Mouse (Mus musculus): ENCODE data around the gene Tnfrsf13c.

The Tnfrsf13c gene

DNA sequence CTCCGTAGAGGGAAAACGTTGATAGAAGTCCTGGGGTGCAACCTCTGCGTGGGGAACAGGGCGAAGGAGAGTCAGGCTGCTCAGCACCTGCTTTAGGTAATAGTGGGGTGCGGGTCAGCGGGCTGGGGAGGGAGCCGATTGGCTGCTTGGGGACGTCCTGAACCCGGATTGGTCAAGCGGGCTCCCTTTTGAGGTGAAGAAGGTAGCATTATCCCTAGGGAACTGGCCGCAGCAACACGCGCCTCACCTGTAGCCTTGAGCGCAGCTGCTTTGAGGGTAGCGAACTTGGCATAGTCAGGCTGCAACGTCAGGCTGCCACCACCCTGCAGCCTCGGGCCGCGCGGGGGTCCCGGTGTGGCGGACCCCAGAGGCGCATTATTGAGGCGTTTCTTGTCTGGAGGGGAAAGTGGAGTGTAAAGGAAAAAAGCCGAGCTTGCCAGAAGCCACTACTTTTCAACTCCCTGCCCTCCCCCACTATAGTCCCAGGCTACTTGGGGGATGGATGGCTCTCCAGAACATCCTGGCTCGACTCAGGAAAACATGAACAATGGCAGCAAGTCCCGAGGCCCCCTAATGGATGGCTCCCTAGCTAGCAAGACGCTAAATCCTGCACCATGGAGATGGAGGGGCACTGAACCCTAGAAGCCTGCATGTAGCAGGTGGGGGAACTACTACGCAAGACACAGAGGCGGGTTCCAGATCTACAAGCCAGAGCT lies 16.5 kb downstream of the Tnfrsf13c start:
- no peak for DNase-seq (ENCODE audit: low spot score in 2 of 2)

- no peak for DNase-seq (ENCODE audit: low spot score in 2 of 2)
These were observed 17.1 kb downstream of the Tnfrsf13c start for GRCm38 (mm10) chr15:82207105-82207459.

- peak; percentile 36 to 63 for DNase-seq (ENCODE audit: low spot score in 2 of 2)
These were observed 17.6 kb downstream of the Tnfrsf13c start for GRCm38 (mm10) chr15:82206365-82207104.

- no peak for DNase-seq (ENCODE audit: low spot score in 2 of 2)
These were observed 19.3 kb downstream of the Tnfrsf13c start for GRCm38 (mm10) chr15:82204680-82205371.

GRCm38 (mm10) chr15:82203611-82204351 lies 20.4 kb downstream of the Tnfrsf13c start:
- no peak for DNase-seq (ENCODE audit: low spot score in 2 of 2)

DNA sequence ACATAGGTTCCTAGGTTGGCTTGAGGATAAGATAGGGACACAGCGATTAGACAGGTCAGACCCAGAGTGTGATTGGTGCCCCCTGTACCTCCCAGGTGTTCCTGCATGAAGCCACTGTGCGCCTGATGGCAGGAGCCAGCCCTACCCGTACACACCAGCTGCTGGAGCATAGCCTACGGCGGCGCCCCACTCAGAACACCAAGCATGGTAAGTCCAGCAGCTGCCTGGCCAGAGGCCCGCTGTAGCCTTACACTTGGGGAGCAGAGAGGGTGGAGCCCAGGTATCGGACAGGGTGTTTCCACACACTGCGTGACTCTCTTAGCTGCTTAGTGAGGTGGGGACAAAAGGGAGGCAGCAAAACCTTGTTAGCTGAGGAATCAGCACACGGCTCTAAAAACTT lies 21.1 kb downstream of the Tnfrsf13c start:
- no peak for DNase-seq (ENCODE audit: low spot score in 2 of 2)

- no peak for DNase-seq (ENCODE audit: low spot score in 2 of 2)
These were observed 22.1 kb downstream of the Tnfrsf13c start for GRCm38 (mm10) chr15:82202086-82202485.

DNA sequence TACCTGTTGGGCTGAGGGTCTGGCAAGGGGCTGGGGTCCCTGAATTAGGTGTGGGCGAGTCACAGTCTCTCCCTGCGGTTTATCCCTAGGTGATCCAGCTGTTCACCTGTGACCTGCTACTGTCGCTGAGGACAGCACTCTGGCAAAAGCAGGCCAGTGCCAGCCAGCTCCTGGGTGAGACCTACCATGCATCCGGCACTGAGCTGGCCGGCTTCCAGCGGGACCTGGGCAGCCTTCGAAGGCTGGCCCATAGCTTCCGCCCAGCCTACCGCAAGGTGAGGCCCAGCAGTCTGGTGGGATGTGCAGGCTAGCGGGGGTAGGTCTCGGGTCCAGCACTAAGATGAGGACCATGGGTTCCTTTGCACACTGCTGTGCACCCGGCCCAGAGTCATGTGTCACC lies 24.6 kb downstream of the Tnfrsf13c start:
- no peak for DNase-seq (ENCODE audit: low spot score in 2 of 2)

- no peak for DNase-seq (ENCODE audit: low spot score in 2 of 2)
These were observed 25.8 kb downstream of the Tnfrsf13c start for GRCm38 (mm10) chr15:82198342-82198741.

GRCm38 (mm10) chr15:82197937-82198336 lies 26.2 kb downstream of the Tnfrsf13c start:
- no peak for DNase-seq (ENCODE audit: low spot score in 2 of 2)

- no peak for DNase-seq (ENCODE audit: low spot score in 2 of 2)
These were observed 26.9 kb downstream of the Tnfrsf13c start for GRCm38 (mm10) chr15:82197246-82197750.

DNA sequence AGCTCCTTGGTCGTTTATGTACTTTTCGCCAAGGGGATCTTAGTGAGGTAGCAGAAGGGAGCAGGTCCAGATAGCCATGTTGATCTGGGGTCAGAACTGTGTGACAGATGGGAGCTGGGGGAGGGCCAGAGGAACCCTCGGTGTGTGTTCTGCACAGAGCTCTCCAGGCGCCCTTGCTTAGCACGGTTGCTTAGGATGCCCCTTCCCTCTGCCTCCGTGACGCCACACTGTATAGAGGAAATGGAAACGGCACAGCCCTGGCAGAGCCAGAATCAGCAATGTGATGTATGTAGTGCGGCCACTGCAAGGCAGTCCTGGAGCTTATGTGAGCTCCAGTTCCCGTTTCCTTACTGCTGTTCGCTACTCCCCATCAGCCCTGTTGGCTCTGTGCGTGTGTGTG lies 27.9 kb downstream of the Tnfrsf13c start:
- no peak for DNase-seq (ENCODE audit: low spot score in 2 of 2)

DNA sequence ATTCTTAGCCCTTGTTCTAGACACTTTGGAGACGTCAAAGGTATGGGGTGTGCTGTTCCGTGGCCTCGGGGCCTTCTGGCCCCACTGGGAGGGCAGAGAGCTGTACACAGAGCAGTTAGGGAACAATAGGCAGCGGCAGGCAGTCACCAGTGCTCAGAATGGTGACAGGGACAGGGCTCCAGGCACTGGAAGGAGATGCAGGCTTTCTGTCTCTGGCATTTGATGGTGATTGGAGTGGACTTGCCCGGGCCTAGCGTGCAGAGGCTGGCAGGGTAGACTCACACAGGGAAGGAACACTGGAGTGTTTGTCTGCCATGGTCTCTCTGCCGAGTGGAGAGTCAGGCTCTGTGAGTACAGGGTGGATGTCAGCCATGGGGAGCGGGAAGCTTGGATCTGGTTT lies 31.6 kb downstream of the Tnfrsf13c start:
- DNase-seq (ENCODE audit: low spot score in 2 of 2), result no peak

GRCm38 (mm10) chr15:82188481-82189240 lies 35.5 kb downstream of the Tnfrsf13c start:
- peak in 1 of 2 experiments; percentile 36 for DNase-seq (ENCODE audit: low spot score in 2 of 2)

DNA sequence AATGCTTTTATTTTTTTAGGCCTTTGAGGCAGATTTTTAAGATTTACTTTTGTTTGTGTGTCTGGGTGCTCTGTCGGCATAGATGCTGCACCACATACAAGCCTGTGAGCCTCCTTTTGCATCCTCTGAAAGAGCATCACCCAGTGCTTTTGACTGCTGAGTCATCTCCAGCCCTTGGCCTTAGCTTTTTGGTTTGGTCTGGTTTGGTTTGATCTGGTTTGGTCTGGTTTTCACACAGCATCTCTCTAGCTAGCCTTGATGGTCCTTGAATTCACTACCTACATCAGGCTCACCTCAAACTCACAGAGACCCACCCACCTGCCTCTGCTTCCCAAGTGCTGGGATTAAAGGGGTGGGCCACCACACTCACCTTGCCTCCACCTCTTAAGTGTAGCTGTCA lies 36.2 kb downstream of the Tnfrsf13c start:
- DNase-seq (ENCODE audit: low spot score in 2 of 2), result no peak

DNA sequence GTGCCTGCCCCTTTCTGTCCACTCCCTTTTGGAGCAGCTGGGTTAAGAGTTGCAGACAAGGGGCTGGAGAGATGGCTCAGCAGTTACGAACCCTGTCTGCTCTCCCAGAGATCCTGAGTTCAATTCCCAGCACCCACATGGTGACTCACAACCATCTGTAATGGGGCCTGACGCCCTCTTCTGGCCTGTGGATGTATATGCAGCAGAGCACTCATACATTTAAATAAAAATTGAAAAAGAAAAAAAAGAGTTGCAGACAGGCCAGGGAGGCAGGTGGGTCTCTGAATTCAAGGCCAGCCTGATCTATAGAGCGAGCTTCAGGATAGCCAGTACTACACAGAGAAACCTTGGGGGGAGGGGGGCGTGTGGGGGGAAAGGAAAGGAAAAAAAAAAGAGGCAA lies 36.8 kb downstream of the Tnfrsf13c start:
- no peak for DNase-seq (ENCODE audit: low spot score in 2 of 2)

GRCm38 (mm10) chr15:82186931-82187330 lies 37.2 kb downstream of the Tnfrsf13c start:
- no peak for DNase-seq (ENCODE audit: low spot score in 2 of 2)

- DNase-seq (ENCODE audit: low spot score in 2 of 2), result no peak
These were observed 38.0 kb downstream of the Tnfrsf13c start for GRCm38 (mm10) chr15:82186131-82186530.

- DNase-seq (ENCODE audit: low spot score in 2 of 2), result no peak
These were observed 38.9 kb downstream of the Tnfrsf13c start for GRCm38 (mm10) chr15:82185062-82185783.

- DNase-seq (ENCODE audit: low spot score in 2 of 2), result no peak
These were observed 39.5 kb downstream of the Tnfrsf13c start for GRCm38 (mm10) chr15:82184656-82185055.
